Mouse (Mus musculus): ENCODE data around the gene Vapa. TPM values are rescaled to one million over a fixed set of nuclear protein-coding genes. Genes with fewer than 3 reads are reported as not detected.

The Vapa gene
- total and polyA plus RNA-seq, 3 experiments, result 56.7 to 507 (median 85.3) TPM

DNA sequence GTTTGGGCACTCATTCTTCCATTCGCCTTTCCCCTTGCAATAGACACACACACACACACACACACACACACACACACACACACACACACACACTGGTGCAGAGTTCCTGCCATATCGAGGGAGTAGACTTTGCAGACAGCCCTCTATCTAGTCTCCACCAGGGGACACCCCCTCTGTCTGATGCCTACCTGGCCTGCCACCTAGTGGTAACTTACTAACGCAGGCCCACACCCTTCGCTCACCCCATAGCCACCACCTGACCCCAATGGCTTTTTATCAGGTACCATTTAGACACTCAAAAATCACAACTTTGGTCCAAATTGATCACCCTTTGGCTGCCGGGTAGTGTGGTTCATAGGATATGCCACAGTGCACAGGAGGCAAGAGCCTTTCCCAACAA is 54.1 kb downstream of the Vapa start (continued):
- TF ChIP-seq POLR2AphosphoS2 (IDR thresholded peaks at IDR 0.05; ENCODE audit: low read length) (no peak), MAZ (IDR thresholded peaks at IDR 0.05; ENCODE audit: low read depth, low read length) (peak; percentile 66; the same call in 1 of the 2 replicates), CHD2 (IDR thresholded peaks at IDR 0.05; ENCODE audit: low read length) (no peak), ZMIZ1 (IDR thresholded peaks at IDR 0.05; ENCODE audit: low read depth, low read length) (no peak)

DNA sequence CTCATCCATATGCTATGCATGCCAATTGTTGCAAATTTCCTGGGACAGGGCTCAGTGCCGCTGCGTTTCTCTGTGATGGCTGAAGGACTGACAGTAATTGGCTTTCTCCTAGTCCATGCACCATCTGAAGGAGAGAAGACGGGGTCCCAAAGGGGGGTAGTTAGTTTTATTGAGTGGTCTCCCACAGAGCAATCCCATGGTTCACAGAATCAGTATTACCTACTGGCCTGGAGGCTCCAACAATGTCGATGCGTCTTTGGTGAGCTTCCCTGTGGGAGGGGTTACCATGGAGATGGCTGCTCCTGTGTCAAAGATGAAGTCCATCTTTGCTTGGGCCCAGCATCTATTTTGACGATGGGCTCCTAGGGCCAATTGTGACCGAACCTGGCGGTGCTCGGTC is 54.6 kb downstream of the Vapa start:
- peaks cover 0 to 6% of the 10 kb centered on the region in 2 experiments; a peak in 2 of 4 replicates for H3K36me3 ChIP-seq (ENCODE audit: control insufficient read depth in 1 of 2, insufficient read depth in 2 of 2, low read length in 2 of 2)
- peaks cover 3 to 20% of the 10 kb centered on the region in 2 experiments for H3K4me1 ChIP-seq (ENCODE audit: control insufficient read depth in 1 of 2, insufficient read depth in 2 of 2, low read length in 2 of 2)
- no peaks in the 10 kb centered on the region for H3K27me3 ChIP-seq (ENCODE audit: control insufficient read depth in 1 of 2, insufficient read depth in 2 of 2, low read length in 2 of 2)
- H3K79me2 ChIP-seq (ENCODE audit: control insufficient read depth, insufficient read depth, low read length, poor library complexity), result no peaks in the 10 kb centered on the region
- no peak for DNase-seq (ENCODE audit: low read depth, low spot score)
- no peak overlapping the region for H3K4me3 ChIP-seq (ENCODE audit: control insufficient read depth in 1 of 2, insufficient read depth in 1 of 2, low read depth in 2 of 2, low read length in 2 of 2)
- TF ChIP-seq USF1 (IDR thresholded peaks at IDR 0.05; ENCODE audit: low read depth, low read length), result no peak
- no peak for TF ChIP-seq ZNF384 (IDR thresholded peaks at IDR 0.05; ENCODE audit: low read depth, low read length)
- no peak for TF ChIP-seq ZC3H11A (IDR thresholded peaks at IDR 0.05; ENCODE audit: low read depth, low read length)
- no peak for TF ChIP-seq CHD1 (IDR thresholded peaks at IDR 0.05; ENCODE audit: low read depth, low read length)
- no peak for TF ChIP-seq POLR2AphosphoS5 (IDR thresholded peaks at IDR 0.05; ENCODE audit: borderline replicate concordance, low read depth, low read length)
- TF ChIP-seq TCF12 (IDR thresholded peaks at IDR 0.05; ENCODE audit: low read depth, low read length), result no peak
- TF ChIP-seq NELFE (IDR thresholded peaks at IDR 0.05; ENCODE audit: low read depth, low read length), result no peak
- no peak for TF ChIP-seq MAX (IDR thresholded peaks at IDR 0.05; ENCODE audit: low read length)
- no peak for TF ChIP-seq RCOR1 (IDR thresholded peaks at IDR 0.05; ENCODE audit: low read depth, low read length)
- TF ChIP-seq BHLHE40 (IDR thresholded peaks at IDR 0.05; ENCODE audit: borderline replicate concordance, low read depth, low read length), result no peak
- TF ChIP-seq ZKSCAN1 (IDR thresholded peaks at IDR 0.05; ENCODE audit: low read depth, low read length), result no peak
- TF ChIP-seq SIN3A (IDR thresholded peaks at IDR 0.05; ENCODE audit: low read length), result no peak
- TF ChIP-seq NRF1 (IDR thresholded peaks at IDR 0.05; ENCODE audit: insufficient read depth, low read depth, low read length, poor library complexity, severe bottlenecking), result no peak
- no peak for TF ChIP-seq EP300 (IDR thresholded peaks at IDR 0.05; ENCODE audit: low read depth in 1 of 2, low read length in 2 of 2)
- no peak for TF ChIP-seq MEF2A (IDR thresholded peaks at IDR 0.05; ENCODE audit: extremely low read depth, insufficient replicate concordance, low read depth, low read length, poor library complexity, severe bottlenecking)
- no peak for TF ChIP-seq GABPA (IDR thresholded peaks at IDR 0.05; ENCODE audit: low read depth, low read length)
- no peak for TF ChIP-seq MXI1 (IDR thresholded peaks at IDR 0.05; ENCODE audit: low read depth, low read length)
- TF ChIP-seq JUND (IDR thresholded peaks at IDR 0.05; ENCODE audit: low read depth, low read length), result no peak
- no peak overlapping the region for H3K9ac ChIP-seq (ENCODE audit: control insufficient read depth, low read depth, low read length, poor library complexity, severe bottlenecking)
- H3K9me3 ChIP-seq (replicated peaks; ENCODE audit: insufficient read depth, low read length), result no peaks in the 10 kb centered on the region
- no peak overlapping the region for H3K27ac ChIP-seq (ENCODE audit: control insufficient read depth, low read depth, low read length)
